Mouse (Mus musculus): ENCODE results near the gene Mt2. TPM values are rescaled to one million over a fixed set of nuclear protein-coding genes. Genes with fewer than 3 reads are reported as not detected.

Gene Mt2
- polyA plus RNA-seq, 1 experiment from 2014 or later, result 310 TPM

DNA sequence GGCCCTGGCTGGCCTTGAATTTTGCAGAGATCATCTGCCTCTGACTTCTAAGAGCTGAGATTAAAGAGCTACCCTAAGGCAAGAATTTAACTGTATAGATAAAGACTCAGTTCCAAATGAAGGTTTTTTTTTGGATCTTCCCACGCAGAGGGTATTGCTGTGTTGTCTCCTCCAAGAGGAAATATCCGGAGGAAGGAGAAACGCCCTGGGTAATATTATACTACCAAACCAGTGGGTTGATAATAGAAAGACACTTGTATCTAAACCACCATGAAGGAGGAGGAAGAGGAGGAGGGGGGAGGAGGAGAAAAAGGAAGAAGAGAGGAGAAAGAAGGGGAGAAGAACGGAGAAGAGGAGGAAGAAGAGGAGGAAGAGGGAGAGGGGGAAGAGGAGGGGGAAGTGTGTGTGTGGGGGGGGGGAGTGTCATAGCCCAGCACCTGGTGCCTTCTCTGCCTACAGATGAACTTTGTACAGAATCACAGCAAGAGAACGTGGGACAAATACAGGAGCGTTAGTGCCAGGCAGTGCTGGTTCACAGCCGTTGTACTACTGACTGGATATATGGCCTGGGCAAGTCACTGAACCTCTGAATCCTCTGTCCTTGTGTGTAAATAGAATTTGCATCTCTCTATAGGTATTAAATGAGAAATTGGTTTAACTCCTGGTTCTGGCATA, 5.4 kb downstream of the Mt2 start:
- peaks cover 15% of the 10 kb centered on the region; the same call in 1 of the 2 replicates for H3K4me1 ChIP-seq (ENCODE audit: control insufficient read depth, insufficient read depth, low read length)
- H3K4me3 ChIP-seq (ENCODE audit: low read depth, low read length), result no peak overlapping the region
- no peaks in the 10 kb centered on the region for H3K36me3 ChIP-seq (ENCODE audit: control insufficient read depth, insufficient read depth, low read length)
- H3K9me3 ChIP-seq (ENCODE audit: control insufficient read depth, low read depth, low read length), result no peaks in the 10 kb centered on the region
- WGBS, result 68% methylated on average over 7 of the region's 7 CpGs
- no peak for ATAC-seq (ENCODE audit: insufficient number of reproducible peaks, insufficient read depth, low FRiP score, low read depth)
- peaks cover 26% of the 10 kb centered on the region; the same call in 1 of the 2 replicates for H3K27me3 ChIP-seq (ENCODE audit: control insufficient read depth, insufficient read depth, low read length)
- H3K9ac ChIP-seq (replicated peaks; ENCODE audit: low read depth, low read length), result no peak overlapping the region
- H3K4me2 ChIP-seq (replicated peaks; ENCODE audit: low read depth, low read length), result no peak overlapping the region
- no peak overlapping the region for H3K27ac ChIP-seq (ENCODE audit: low read length)

DNA sequence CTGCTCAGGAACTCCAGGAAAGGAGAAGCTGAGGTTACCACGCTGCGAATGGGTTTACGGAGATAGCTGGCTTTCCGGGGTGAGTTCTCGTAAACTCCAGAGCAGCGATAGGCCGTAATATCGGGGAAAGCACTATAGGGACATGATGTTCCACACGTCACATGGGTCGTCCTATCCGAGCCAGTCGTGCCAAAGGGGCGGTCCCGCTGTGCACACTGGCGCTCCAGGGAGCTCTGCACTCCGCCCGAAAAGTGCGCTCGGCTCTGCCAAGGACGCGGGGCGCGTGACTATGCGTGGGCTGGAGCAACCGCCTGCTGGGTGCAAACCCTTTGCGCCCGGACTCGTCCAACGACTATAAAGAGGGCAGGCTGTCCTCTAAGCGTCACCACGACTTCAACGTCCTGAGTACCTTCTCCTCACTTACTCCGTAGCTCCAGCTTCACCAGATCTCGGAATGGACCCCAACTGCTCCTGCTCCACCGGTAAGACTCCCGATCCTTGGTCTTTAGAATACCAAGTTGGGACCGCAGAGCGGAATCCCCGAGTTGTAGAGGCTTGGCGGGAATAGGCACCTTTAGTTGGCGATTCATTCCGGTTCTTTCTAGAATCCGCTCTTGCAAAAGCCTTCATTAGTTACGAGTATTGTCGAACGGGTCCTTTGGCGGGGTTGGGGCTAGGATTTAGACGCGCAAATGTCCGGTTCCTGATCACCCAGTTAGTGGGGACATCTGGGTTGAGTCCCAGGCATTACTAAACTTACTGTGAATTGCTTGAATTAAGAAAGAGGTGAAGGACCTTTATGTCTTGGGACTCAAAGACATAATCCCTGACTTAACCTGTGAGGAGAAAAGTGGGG, 6.6 kb downstream of the Mt2 start, which contains the start of gene Mt1:
Mt1 (plus strand) TSS at position 226 of the 856 bp plus-strand sequence.
- H3K27ac ChIP-seq (ENCODE audit: low read length), result peak within 1 kb of the TSS; percentile 78
- H3K9ac ChIP-seq (replicated peaks; ENCODE audit: low read depth, low read length), result peak within 1 kb of the TSS; percentile 47
- peaks cover 27% of the 10 kb centered on the region for H3K27me3 ChIP-seq (ENCODE audit: control insufficient read depth, insufficient read depth, low read length)
- H3K36me3 ChIP-seq (ENCODE audit: control insufficient read depth, insufficient read depth, low read length), result no peaks in the 10 kb centered on the region
- peak; percentile 92 for ATAC-seq (ENCODE audit: insufficient number of reproducible peaks, insufficient read depth, low FRiP score, low read depth)
- H3K4me1 ChIP-seq (ENCODE audit: control insufficient read depth, insufficient read depth, low read length), result peaks cover 15% of the 10 kb centered on the region; the same call in 1 of the 2 replicates
- WGBS, result under 1% methylated on average over 50 of the region's 50 CpGs
- H3K4me2 ChIP-seq (replicated peaks; ENCODE audit: low read depth, low read length), result peak within 1 kb of the TSS; percentile 80
- H3K9me3 ChIP-seq (ENCODE audit: control insufficient read depth, low read depth, low read length), result no peaks in the 10 kb centered on the region
- peak within 1 kb of the TSS; percentile 44 for H3K4me3 ChIP-seq (ENCODE audit: low read depth, low read length)

DNA sequence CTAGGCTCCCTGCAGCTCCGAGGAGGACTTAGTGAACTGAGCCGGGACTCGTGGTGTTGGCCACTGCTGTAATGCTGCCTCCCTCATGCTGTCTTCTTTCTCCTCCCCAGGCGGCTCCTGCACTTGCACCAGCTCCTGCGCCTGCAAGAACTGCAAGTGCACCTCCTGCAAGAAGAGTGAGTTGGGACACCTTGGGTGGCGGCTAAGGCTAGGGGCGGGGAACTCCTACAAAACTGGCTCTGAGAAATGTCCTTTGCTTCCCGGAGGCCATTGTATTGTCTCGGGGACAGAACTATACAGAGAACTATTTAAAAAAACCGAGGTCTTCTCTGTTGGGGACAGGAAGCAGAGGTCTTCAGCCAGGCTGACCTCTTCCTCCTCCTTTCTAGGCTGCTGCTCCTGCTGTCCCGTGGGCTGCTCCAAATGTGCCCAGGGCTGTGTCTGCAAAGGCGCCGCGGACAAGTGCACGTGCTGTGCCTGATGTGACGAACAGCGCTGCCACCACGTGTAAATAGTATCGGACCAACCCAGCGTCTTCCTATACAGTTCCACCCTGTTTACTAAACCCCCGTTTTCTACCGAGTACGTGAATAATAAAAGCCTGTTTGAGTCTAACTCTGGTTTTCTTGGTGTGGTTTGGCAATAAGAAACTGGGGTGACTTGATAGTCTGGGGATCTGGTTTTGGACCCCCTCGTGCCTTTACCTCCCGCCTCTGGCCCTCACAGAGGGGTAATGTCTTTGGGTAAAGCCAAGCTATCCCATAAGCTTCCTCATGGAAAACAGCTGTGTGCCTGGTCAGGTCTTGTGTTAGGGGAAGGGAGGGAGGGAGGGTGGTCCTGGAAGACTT, 7.5 kb downstream of the Mt2 start:
- no peak for ATAC-seq (ENCODE audit: insufficient number of reproducible peaks, insufficient read depth, low FRiP score, low read depth)
- 7% methylated on average over 25 of the region's 25 CpGs for WGBS

DNA sequence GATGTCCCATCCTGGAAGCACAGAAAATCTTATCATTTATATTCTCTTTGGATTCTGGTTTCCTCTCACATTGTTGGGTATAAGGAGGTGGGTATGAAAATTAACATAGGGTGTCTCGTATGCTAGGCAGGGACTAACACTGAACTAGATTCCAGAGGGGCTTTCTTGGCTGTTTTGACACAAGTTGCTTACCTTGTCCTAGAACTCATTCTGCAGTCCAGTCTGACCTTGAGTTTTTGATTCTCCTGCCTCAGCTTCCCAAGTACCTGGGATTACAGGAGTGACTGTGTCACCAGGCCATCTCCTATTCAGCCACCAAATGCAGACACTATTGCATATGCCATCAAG, 8.1 kb downstream of the Mt2 start:
- H3K4me2 ChIP-seq (replicated peaks; ENCODE audit: low read depth, low read length), result peak overlapping the region; percentile 80
- no peak overlapping the region for H3K27ac ChIP-seq (ENCODE audit: low read length)
- no peak overlapping the region for H3K9ac ChIP-seq (replicated peaks; ENCODE audit: low read depth, low read length)
- ATAC-seq (ENCODE audit: insufficient number of reproducible peaks, insufficient read depth, low FRiP score, low read depth), result no peak
- peaks cover 15% of the 10 kb centered on the region; the same call in 1 of the 2 replicates for H3K4me1 ChIP-seq (ENCODE audit: control insufficient read depth, insufficient read depth, low read length)
- 79% methylated on average over 1 of the region's 1 CpGs for WGBS
- H3K27me3 ChIP-seq (ENCODE audit: control insufficient read depth, insufficient read depth, low read length), result peaks cover 27% of the 10 kb centered on the region
- H3K36me3 ChIP-seq (ENCODE audit: control insufficient read depth, insufficient read depth, low read length), result no peaks in the 10 kb centered on the region
- peak overlapping the region; percentile 44; the same call in 1 of the 2 replicates for H3K4me3 ChIP-seq (ENCODE audit: low read depth, low read length)
- no peaks in the 10 kb centered on the region for H3K9me3 ChIP-seq (ENCODE audit: control insufficient read depth, low read depth, low read length)

More for the DNA sequence above, 7.5 kb downstream of the Mt2 start:
- Histone ChIP-seq H3K36me3 (ENCODE audit: control insufficient read depth, insufficient read depth, low read length) (no peaks in the 10 kb centered on the region), H3K27me3 (ENCODE audit: control insufficient read depth, insufficient read depth, low read length) (peaks cover 27% of the 10 kb centered on the region), H3K4me1 (ENCODE audit: control insufficient read depth, insufficient read depth, low read length) (peaks cover 15% of the 10 kb centered on the region; the same call in 1 of the 2 replicates), H3K27ac (ENCODE audit: low read length) (peak overlapping the region; percentile 78), H3K9me3 (ENCODE audit: control insufficient read depth, low read depth, low read length) (no peaks in the 10 kb centered on the region), H3K4me3 (ENCODE audit: low read depth, low read length) (peak overlapping the region; percentile 44), H3K4me2 (replicated peaks; ENCODE audit: low read depth, low read length) (peak overlapping the region; percentile 80), H3K9ac (replicated peaks; ENCODE audit: low read depth, low read length) (peak overlapping the region; percentile 47)

DNA sequence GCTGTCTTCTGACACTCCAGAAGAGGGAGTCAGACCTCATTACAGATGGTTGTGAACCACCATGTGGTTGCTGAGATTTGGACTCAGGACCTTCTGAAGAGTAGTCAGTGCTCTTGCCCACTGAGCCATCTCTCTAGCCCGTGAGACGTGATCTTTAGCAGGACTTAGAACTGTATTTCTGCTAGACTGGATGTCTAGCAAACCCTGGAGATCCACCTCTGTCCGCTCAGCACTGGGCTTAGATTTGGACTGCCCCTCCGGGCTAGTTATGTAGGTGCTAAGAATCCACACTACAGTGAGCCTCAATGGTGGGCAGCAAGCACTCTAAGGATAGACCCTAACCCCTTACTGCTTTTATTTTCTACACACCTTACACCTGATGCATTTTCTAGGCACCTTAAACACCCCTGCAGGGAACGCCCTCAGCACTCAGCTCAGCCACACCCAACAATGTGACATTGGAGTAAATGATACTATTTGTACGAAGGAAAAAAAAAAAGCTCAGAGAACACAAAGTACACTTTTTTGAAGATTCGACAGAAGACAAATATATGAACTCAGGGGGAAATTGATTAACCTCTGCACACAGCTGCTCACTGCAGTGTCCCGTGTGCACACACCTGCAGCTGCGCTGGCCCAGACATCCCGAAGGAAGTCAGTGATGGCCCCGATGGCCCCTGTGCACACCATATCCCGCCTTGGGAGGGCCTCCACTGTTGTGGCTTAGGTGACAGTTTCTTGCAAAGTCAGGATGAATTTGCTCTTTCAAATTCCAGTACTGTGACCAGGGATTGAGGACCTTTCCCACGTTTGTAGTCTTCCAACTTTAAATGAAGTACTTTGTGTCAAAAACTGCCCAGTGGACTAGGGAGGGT, 9.8 kb downstream of the Mt2 start:
- Histone ChIP-seq H3K4me1 (ENCODE audit: control insufficient read depth, insufficient read depth, low read length) (peaks cover 22% of the 10 kb centered on the region; the same call in 1 of the 2 replicates), H3K27me3 (ENCODE audit: control insufficient read depth, insufficient read depth, low read length) (peaks cover 29% of the 10 kb centered on the region), H3K4me3 (ENCODE audit: low read depth, low read length) (peak overlapping the region; percentile 20; the same call in 1 of the 2 replicates), H3K36me3 (ENCODE audit: control insufficient read depth, insufficient read depth, low read length) (no peaks in the 10 kb centered on the region), H3K9ac (replicated peaks; ENCODE audit: low read depth, low read length) (no peak overlapping the region), H3K9me3 (ENCODE audit: control insufficient read depth, low read depth, low read length) (no peaks in the 10 kb centered on the region), H3K4me2 (replicated peaks; ENCODE audit: low read depth, low read length) (peak overlapping the region; percentile 44), H3K27ac (ENCODE audit: low read length) (peak overlapping the region; percentile 68)
- WGBS, result 55% methylated on average over 13 of the region's 13 CpGs
- no peak for ATAC-seq (ENCODE audit: insufficient number of reproducible peaks, insufficient read depth, low FRiP score, low read depth)

DNA sequence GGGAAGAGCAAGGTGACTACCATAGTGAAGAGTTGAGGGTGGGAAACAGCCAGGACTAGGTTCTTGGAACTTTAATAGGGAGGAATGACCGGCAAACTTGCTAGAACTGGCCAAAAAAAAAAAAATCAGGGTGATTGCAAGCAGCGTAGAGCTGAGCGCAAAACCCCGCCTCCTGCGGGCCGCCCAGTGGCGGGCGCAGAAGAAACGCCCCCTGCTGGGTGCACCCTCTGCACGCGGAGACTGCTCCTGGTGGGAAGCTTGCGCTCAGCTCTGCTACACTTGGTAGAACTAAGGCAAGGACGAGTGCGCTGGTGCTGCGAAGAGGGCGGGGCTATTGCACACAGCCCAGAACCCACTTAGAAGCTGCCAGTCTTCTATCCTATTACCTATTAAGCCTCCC, 10.7 kb downstream of the Mt2 start:
- peaks cover 22% of the 10 kb centered on the region; the same call in 1 of the 2 replicates for H3K4me1 ChIP-seq (ENCODE audit: control insufficient read depth, insufficient read depth, low read length)
- H3K36me3 ChIP-seq (ENCODE audit: control insufficient read depth, insufficient read depth, low read length), result no peaks in the 10 kb centered on the region
- 0% methylated on average over 16 of the region's 16 CpGs for WGBS
- H3K4me2 ChIP-seq (replicated peaks; ENCODE audit: low read depth, low read length), result peak overlapping the region; percentile 44
- peaks cover 26% of the 10 kb centered on the region for H3K27me3 ChIP-seq (ENCODE audit: control insufficient read depth, insufficient read depth, low read length)
- ATAC-seq (ENCODE audit: insufficient number of reproducible peaks, insufficient read depth, low FRiP score, low read depth), result peak; percentile 70
- H3K9ac ChIP-seq (replicated peaks; ENCODE audit: low read depth, low read length), result no peak overlapping the region
- peak overlapping the region; percentile 20 for H3K4me3 ChIP-seq (ENCODE audit: low read depth, low read length)
- H3K27ac ChIP-seq (ENCODE audit: low read length), result peak overlapping the region; percentile 68
- H3K9me3 ChIP-seq (ENCODE audit: control insufficient read depth, low read depth, low read length), result no peaks in the 10 kb centered on the region

DNA sequence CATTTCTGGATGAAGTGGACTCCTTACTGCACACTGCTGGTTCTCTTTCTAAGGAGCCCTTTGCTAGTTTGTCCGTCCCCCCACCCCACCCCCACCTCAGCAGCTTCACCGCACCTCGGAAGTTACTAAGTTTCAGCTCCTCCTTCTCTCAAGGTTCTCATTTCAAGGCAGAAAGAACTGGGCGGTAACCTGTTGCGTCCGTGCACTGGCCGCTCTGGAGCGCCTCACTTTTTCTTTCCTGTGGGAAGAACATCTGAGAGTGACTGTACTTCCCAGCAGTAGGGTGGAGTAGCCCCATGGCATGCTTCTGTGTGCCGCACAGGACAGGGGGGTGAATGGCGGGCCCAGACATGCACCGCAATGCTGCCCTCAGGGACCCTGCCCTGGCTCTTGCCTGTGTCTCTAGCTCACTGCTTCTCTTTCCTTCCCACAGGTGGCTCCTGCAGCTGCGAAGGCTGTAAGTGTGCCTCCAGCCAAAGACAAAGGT, 11.9 kb downstream of the Mt2 start:
- Histone ChIP-seq H3K4me1 (ENCODE audit: control insufficient read depth, insufficient read depth, low read length) (peaks cover 18% of the 10 kb centered on the region; the same call in 1 of the 2 replicates), H3K27ac (ENCODE audit: low read length) (peak overlapping the region; percentile 78), H3K9ac (replicated peaks; ENCODE audit: low read depth, low read length) (no peak overlapping the region), H3K27me3 (ENCODE audit: control insufficient read depth, insufficient read depth, low read length) (peaks cover 20% of the 10 kb centered on the region), H3K4me2 (replicated peaks; ENCODE audit: low read depth, low read length) (0 out of 2 replicates have a peak overlapping the region, but pooled peaks have one; percentile 44), H3K36me3 (ENCODE audit: control insufficient read depth, insufficient read depth, low read length) (no peaks in the 10 kb centered on the region), H3K9me3 (ENCODE audit: control insufficient read depth, low read depth, low read length) (no peaks in the 10 kb centered on the region), H3K4me3 (ENCODE audit: low read depth, low read length) (no peak overlapping the region)
- 22% methylated on average over 12 of the region's 12 CpGs for WGBS
- no peak for ATAC-seq (ENCODE audit: insufficient number of reproducible peaks, insufficient read depth, low FRiP score, low read depth)
